Mouse (Mus musculus) CH12.LX (cell line): ENCODE results near the gene Sae1. TPM values are rescaled to one million over a fixed set of nuclear protein-coding genes. Genes with fewer than 3 reads are reported as not detected.
"Not testable (repeated sequence)": the region's sequence is repeated elsewhere in the genome, so short reads cannot be mapped to it uniquely, and the experiment has no call there.

Experiments
- DNase-seq: peaks from one replicate; pipeline ENCODE4 v3.0.0-alpha.2; 2013; ENCODE audit errors: extremely low read depth
- H3K27ac ChIP-seq: 2 replicates; pipeline ENCODE4 v1.5.1; 2012; ENCODE audit warnings: low read depth, mild to moderate bottlenecking, control low read depth, moderate library complexity; ENCODE audit not compliant: insufficient read depth
- H3K27me3 ChIP-seq: replicated peaks from 2 replicates; pipeline ENCODE3; 2012; ENCODE audit warnings: inconsistent platforms
- H3K36me3 ChIP-seq, 2 experiments: replicated peaks in 1 of 2; 2 replicates each; pipeline versions ENCODE3 to v1.6.1; 2012; ENCODE audit warnings: inconsistent platforms in 1 of 2, low read length in 1 of 2, mild to moderate bottlenecking in 1 of 2, mixed read lengths in 1 of 2, moderate library complexity in 1 of 2; ENCODE audit not compliant: control insufficient read depth in 1 of 2, insufficient read depth in 1 of 2
- H3K4me1 ChIP-seq, 2 experiments: 2 replicates each; pipeline ENCODE4 v1.6.1; 2012; ENCODE audit warnings: inconsistent platforms in 1 of 2, moderate library complexity in 1 of 2; ENCODE audit not compliant: insufficient read depth in 2 of 2, control insufficient read depth in 1 of 2
- H3K4me2 ChIP-seq: 2 replicates; pipeline ENCODE4 v1.6.1; 2012; ENCODE audit warnings: low read depth, mild to moderate bottlenecking, control low read depth; ENCODE audit not compliant: poor library complexity, insufficient read depth, severe bottlenecking
- H3K4me3 ChIP-seq, 3 experiments: fragments of 150-350 bp in 1 of 3; sonication (generic) in 1 of 3; replicated peaks in 1 of 3; 2 replicates each; pipeline versions ENCODE3 to v1.5.1; 2011 to 2012; ENCODE audit warnings: low read depth in 2 of 3, low read length in 2 of 3, mild to moderate bottlenecking in 2 of 3, moderate library complexity in 2 of 3, control low read depth in 1 of 3, improper control_type of control experiment in 1 of 3, inconsistent platforms in 1 of 3, mixed read lengths in 1 of 3; ENCODE audit not compliant: poor library complexity in 1 of 3
- H3K79me2 ChIP-seq: replicated peaks from 2 replicates; pipeline ENCODE4 v1.6.1; 2012; ENCODE audit warnings: mild to moderate bottlenecking, moderate library complexity; ENCODE audit not compliant: control insufficient read depth, poor library complexity, insufficient read depth, severe bottlenecking; ENCODE audit errors: extremely low read depth
- H3K9ac ChIP-seq: 2 replicates; pipeline ENCODE4 v1.6.1; 2012; ENCODE audit warnings: low read depth, mild to moderate bottlenecking, control low read depth, moderate library complexity; ENCODE audit not compliant: insufficient read depth
- H3K9me3 ChIP-seq: replicated peaks from 2 replicates; pipeline ENCODE3; 2012; ENCODE audit warnings: low read length, inconsistent platforms, mixed read lengths
- BHLHE40 ChIP-seq: IDR thresholded peaks from 2 replicates; pipeline ENCODE4 v1.6.1; 2011; ENCODE audit warnings: mild to moderate bottlenecking, low read depth, low read length, improper control_type of control experiment
- CHD2 ChIP-seq: IDR thresholded peaks from 2 replicates; pipeline ENCODE4 v1.6.1; 2011; ENCODE audit warnings: low read length, improper control_type of control experiment
- E2F4 ChIP-seq: IDR thresholded peaks from 2 replicates; pipeline ENCODE4 v1.6.1; 2011; ENCODE audit warnings: low read depth, low read length, improper control_type of control experiment; ENCODE audit not compliant: insufficient replicate concordance
- ELF1 ChIP-seq: IDR thresholded peaks from 2 replicates; pipeline ENCODE4 v1.6.1; 2014; ENCODE audit warnings: low read depth, mild to moderate bottlenecking, inconsistent platforms, low read length, improper control_type of control experiment
- EP300 ChIP-seq: IDR thresholded peaks from 2 replicates; pipeline ENCODE4 v1.6.1; 2011; ENCODE audit warnings: low read length, improper control_type of control experiment
- ETS1 ChIP-seq: conservative IDR thresholded peaks from 2 replicates; pipeline ENCODE4 v1.6.1; 2012; ENCODE audit warnings: low read depth, mild to moderate bottlenecking, inconsistent platforms, low read length, improper control_type of control experiment, moderate library complexity
- HCFC1 ChIP-seq: IDR thresholded peaks from 2 replicates; pipeline ENCODE4 v1.6.1; 2012; ENCODE audit warnings: low read depth, mild to moderate bottlenecking, inconsistent platforms, low read length, improper control_type of control experiment
- IRF4 ChIP-seq: IDR thresholded peaks from 2 replicates; pipeline ENCODE4 v1.6.1; 2014; ENCODE audit warnings: low read depth, mild to moderate bottlenecking, inconsistent platforms, low read length, improper control_type of control experiment
- JUND ChIP-seq: conservative IDR thresholded peaks from 2 replicates; pipeline ENCODE4 v1.6.1; 2011; ENCODE audit warnings: low read depth, low read length, improper control_type of control experiment
- KAT2A ChIP-seq: IDR thresholded peaks from 2 replicates; pipeline ENCODE4 v1.6.1; 2012; ENCODE audit warnings: low read length, improper control_type of control experiment, inconsistent platforms; ENCODE audit not compliant: insufficient replicate concordance
- MAFK ChIP-seq: IDR thresholded peaks from 2 replicates; pipeline ENCODE4 v1.6.1; 2011; ENCODE audit warnings: low read length, improper control_type of control experiment; ENCODE audit not compliant: insufficient replicate concordance
- MEF2A ChIP-seq: IDR thresholded peaks from 2 replicates; pipeline ENCODE4 v1.6.1; 2014; ENCODE audit warnings: low read depth, mild to moderate bottlenecking, inconsistent platforms, low read length, improper control_type of control experiment, borderline replicate concordance
- MXI1 ChIP-seq: IDR thresholded peaks from 2 replicates; pipeline ENCODE4 v1.6.1; 2011; ENCODE audit warnings: mild to moderate bottlenecking, low read depth, low read length, improper control_type of control experiment
- MYC ChIP-seq: IDR thresholded peaks from 2 replicates; pipeline ENCODE4 v1.6.1; 2011; ENCODE audit warnings: low read depth, mild to moderate bottlenecking, improper control_type of control experiment, low read length
- POLR2A ChIP-seq: IDR thresholded peaks from 2 replicates; pipeline ENCODE4 v1.6.1; 2011; ENCODE audit warnings: low read depth, mild to moderate bottlenecking, improper control_type of control experiment, low read length
- POLR2AphosphoS2 ChIP-seq: IDR thresholded peaks from 2 replicates; pipeline ENCODE4 v1.6.1; 2011; ENCODE audit warnings: low read depth, low read length, improper control_type of control experiment
- RCOR1 ChIP-seq: conservative IDR thresholded peaks from 2 replicates; pipeline ENCODE4 v1.6.1; 2012; ENCODE audit warnings: low read depth, mild to moderate bottlenecking, inconsistent platforms, low read length, improper control_type of control experiment
- SIN3A ChIP-seq: IDR thresholded peaks from 2 replicates; pipeline ENCODE4 v1.6.1; 2012; ENCODE audit warnings: low read length, improper control_type of control experiment, inconsistent platforms
- TBP ChIP-seq: conservative IDR thresholded peaks from 2 replicates; pipeline ENCODE4 v1.6.1; 2011; ENCODE audit warnings: low read depth, low read length, improper control_type of control experiment
- TCF12 ChIP-seq: IDR thresholded peaks from 2 replicates; pipeline ENCODE4 v1.6.1; 2014; ENCODE audit warnings: low read depth, mild to moderate bottlenecking, inconsistent platforms, low read length, improper control_type of control experiment
- USF2 ChIP-seq: conservative IDR thresholded peaks from 2 replicates; pipeline ENCODE4 v1.6.1; 2011; ENCODE audit warnings: low read depth, low read length, improper control_type of control experiment
- ZC3H11A ChIP-seq: IDR thresholded peaks from 2 replicates; pipeline ENCODE4 v1.6.1; 2012; ENCODE audit warnings: low read depth, mild to moderate bottlenecking, inconsistent platforms, low read length, improper control_type of control experiment
- ZMIZ1 ChIP-seq: IDR thresholded peaks from 2 replicates; pipeline ENCODE4 v1.6.1; 2012; ENCODE audit warnings: low read depth, mild to moderate bottlenecking, inconsistent platforms, low read length, improper control_type of control experiment
- dilution Hi-C: fragments of 300-500 bp; cut with MboI; formaldehyde crosslinking; loops from 2 replicates; pipeline ENCODE4 v1.14.3; 2020; ENCODE audit warnings: low sequenced_read_pairs; ENCODE audit not compliant: extremely low pct_unique_long_range_greater_than_20kb, extremely low pct_ligation_motif_present
- in situ Hi-C: fragments of 300-500 bp; cut with MboI; formaldehyde crosslinking; loops from 3 replicates; pipeline ENCODE4 v1.14.3; 2019; ENCODE audit warnings: low sequenced_read_pairs, low pct_ligation_motif_present, low pct_unique_long_range_greater_than_20kb, mixed read lengths
- polyA plus RNA-seq: library from polyadenylated mRNA; unstranded; fragments of >175 nt; gene quantifications from 2 replicates; pipeline ENCODE4 v1.2.1, GENCODE M21; 2012; ENCODE audit warnings: low read depth; ENCODE audit not compliant: insufficient read length
- total RNA-seq, 2 experiments: library from RNA; depleted of rRNA; stranded (reverse); fragments of 300-350 nt in 1 of 2; fragments of >200 nt in 1 of 2; gene quantifications; 2 replicates each; pipeline ENCODE4 v1.2.3; 2012 to 2014

The Sae1 gene
- total and polyA plus RNA-seq, 3 experiments, result 146 to 271 (median 160) TPM

- Histone ChIP-seq H3K27me3 (no peaks in the 10 kb centered on the region), H3K79me2 (peaks cover 28% of the 10 kb centered on the region), H3K4me2 (peak overlapping the region; percentile 37), H3K36me3 (peaks cover 3% of the 10 kb centered on the region in 2 experiments), H3K27ac (peak overlapping the region; percentile 99), H3K9ac (peak overlapping the region; percentile 42), H3K4me3 (peak overlapping the region; percentile 47 to 99 (median 58)), H3K9me3 (no peaks in the 10 kb centered on the region), H3K4me1 (peaks cover 5 to 37% of the 10 kb centered on the region in 2 experiments; a peak in 3 of 4 replicates)
- in situ Hi-C loops, result no loop called here
- dilution Hi-C loops, result no loop called here
- peak; percentile 80 for DNase-seq
- TF ChIP-seq CHD2 (peak; percentile 72), TCF12 (peak; percentile 90), KAT2A (0 out of 2 replicates have a peak, but pooled peaks have one; percentile 51), HCFC1 (no peak; the same call in 1 of the 2 replicates), ETS1 (peak; percentile 74; the same call in 1 of the 2 replicates), USF2 (no peak), MXI1 (no peak), MAFK (no peak), TBP (peak; percentile 62), ZMIZ1 (peak; percentile 25; the same call in 1 of the 2 replicates), POLR2A (peak; percentile 48; the same call in 1 of the 2 replicates), E2F4 (no peak), MYC (0 out of 2 replicates have a peak, but pooled peaks have one; percentile 38), MEF2A (peak; percentile 86), RCOR1 (0 out of 2 replicates have a peak, but pooled peaks have one; percentile 69), EP300 (peak; percentile 72), IRF4 (peak; percentile 82), SIN3A (peak; percentile 79), BHLHE40 (peak; percentile 71), ELF1 (0 out of 2 replicates have a peak, but pooled peaks have one; percentile 26), ZC3H11A (no peak), POLR2AphosphoS2 (no peak), JUND (0 out of 2 replicates have a peak, but pooled peaks have one; percentile 27)
- TF ChIP-seq, all 38 proteins: peak for 16
Observed at GRCm38 (mm10) chr7:16308555-16309317, 78.9 kb downstream of the Sae1 start.

- DNase-seq, in situ Hi-C loops: not testable (repeated sequence)
- H3K4me1 ChIP-seq, result peaks cover 5 to 37% of the 10 kb centered on the region in 2 experiments; a peak in 3 of 4 replicates
Observed at GRCm38 (mm10) chr7:16308093-16308492, 79.5 kb downstream of the Sae1 start, which contains the start of gene Bbc3. Gene Bbc3 (plus strand): TSS chr7:16308393.

GRCm38 (mm10) chr7:16307141-16307540 lies 80.5 kb downstream of the Sae1 start:
- dilution Hi-C loops, H3K9me3 ChIP-seq: not testable (repeated sequence)

More at GRCm38 (mm10) chr7:16308093-16308492, 79.5 kb downstream of the Sae1 start, which contains the start of gene Bbc3:
- H3K9ac ChIP-seq, result peak within 1 kb of the TSS; percentile 42
- H3K79me2 ChIP-seq, result peaks cover 28% of the 10 kb centered on the region
- H3K9me3 ChIP-seq, H3K36me3 ChIP-seq, H3K27me3 ChIP-seq, dilution Hi-C loops: not testable (repeated sequence)
- peak within 1 kb of the TSS; percentile 37 for H3K4me2 ChIP-seq
- peak within 1 kb of the TSS; percentile 47 to 99 (median 58) for H3K4me3 ChIP-seq
- H3K27ac ChIP-seq, result peak within 1 kb of the TSS; percentile 99

More at GRCm38 (mm10) chr7:16307141-16307540, 80.5 kb downstream of the Sae1 start:
- H3K36me3 ChIP-seq, H3K27me3 ChIP-seq, H3K4me2 ChIP-seq, H3K4me3 ChIP-seq, in situ Hi-C loops, DNase-seq: not testable (repeated sequence)
- 0 out of 2 replicates have a peak overlapping the region, but pooled peaks have one; percentile 27 for H3K9ac ChIP-seq
- peaks cover 25% of the 10 kb centered on the region for H3K79me2 ChIP-seq
- H3K27ac ChIP-seq, result peak overlapping the region; percentile 99; the same call in 1 of the 2 replicates
- H3K4me1 ChIP-seq, result peaks cover 5 to 37% of the 10 kb centered on the region in 2 experiments; a peak in 3 of 4 replicates
